Mouse (Mus musculus) testis, adult 2 months (tissue): Measurements from ENCODE around the gene Nlk.

Experiments
- CTCF ChIP-seq: fragments of 200-500 bp; IDR thresholded peaks from 2 replicates; pipeline ENCODE4 v1.5.1; 2012; ENCODE audit warnings: low read depth, mild to moderate bottlenecking, inconsistent platforms, low read length, moderate library complexity; ENCODE audit not compliant: control insufficient read depth, insufficient read depth, insufficient replicate concordance
- POLR2A ChIP-seq: fragments of 200-500 bp; IDR thresholded peaks from 2 replicates; pipeline ENCODE4 v1.6.1; 2012; ENCODE audit warnings: low read depth, mild to moderate bottlenecking, inconsistent platforms, low read length, moderate library complexity; ENCODE audit not compliant: control insufficient read depth

DNA sequence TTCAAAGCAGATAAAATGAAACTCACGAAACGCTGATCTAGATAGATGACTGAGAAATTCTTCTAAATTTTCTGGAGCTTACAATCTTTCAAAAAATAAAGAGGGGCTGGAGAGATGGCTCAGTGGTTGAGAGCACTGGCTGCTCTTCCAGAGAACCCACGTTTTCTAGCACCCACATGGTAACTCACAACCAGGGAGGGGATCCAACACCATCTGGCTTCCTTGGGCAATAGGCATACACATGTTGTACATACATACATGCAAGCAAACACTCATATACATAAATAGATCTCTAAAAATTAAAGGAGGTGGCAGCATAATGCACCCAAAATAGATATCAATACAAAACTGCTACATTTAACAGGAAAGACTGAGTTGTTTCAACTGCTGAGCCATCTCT is 16.1 kb downstream of the Nlk start:
- TF ChIP-seq POLR2A (no peak), CTCF (no peak)
